Mouse (Mus musculus): Measurements from ENCODE around the gene Vezf1.

The Vezf1 gene

DNA sequence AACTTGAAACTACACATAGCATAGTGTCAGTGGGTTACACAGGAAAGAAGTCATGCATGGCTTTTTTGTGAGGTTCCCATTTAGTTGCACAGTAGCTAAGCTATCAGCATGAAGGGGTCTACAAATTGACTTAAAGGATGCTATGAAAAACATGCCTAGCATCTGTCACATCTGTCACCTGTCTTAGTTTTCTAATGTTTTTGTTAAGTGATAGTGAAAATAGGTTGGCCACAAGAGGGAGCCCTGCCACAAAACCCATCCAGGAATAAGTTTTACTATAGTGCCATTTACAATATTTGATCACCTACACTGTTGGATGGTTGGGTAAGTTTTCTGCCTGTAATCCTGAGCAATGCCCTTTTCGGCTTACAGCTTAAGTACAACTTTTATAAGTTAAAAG lies 13.5 kb upstream of the Vezf1 start:
- DNase-seq (ENCODE audit: low spot score) = peak; percentile 54

DNA sequence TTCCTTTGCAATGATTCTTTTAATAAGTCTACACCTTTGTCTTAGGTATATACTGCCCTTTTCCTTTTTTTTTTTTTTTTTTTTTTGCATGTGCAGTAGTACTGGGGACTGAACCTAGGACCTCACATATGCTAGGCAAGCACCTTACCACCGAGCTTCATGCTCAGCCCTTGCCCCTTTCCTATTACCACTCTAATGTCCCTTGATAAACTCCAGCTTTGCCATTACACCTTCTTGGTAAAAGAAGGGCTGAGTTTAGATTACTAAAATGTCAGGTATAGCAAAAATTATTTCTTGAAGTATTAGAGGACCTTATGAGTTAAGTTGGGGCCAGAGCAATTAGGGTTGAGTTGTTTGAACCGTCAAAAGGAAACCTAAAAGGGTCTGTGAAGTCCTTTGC lies 12.3 kb upstream of the Vezf1 start:
- no peak for DNase-seq (ENCODE audit: low spot score)

DNA sequence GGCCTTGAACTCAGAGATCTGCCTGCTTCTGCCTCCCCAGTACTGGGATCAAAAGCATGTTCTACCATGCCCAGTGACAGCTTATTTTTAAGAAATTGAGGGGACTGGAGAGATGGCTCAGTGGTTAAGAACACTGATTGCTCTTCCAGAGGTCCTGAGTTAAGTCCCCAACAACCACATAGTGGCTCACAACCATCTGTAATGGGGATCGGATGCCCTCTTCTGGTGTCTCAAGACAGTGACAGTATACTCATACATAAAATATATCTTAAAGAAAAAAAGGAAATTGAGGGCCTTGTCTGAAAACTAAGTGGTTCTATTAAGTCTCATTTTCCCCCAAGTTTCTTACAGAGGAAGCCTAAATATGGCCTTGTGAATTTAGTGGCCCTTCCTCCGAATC lies 10.3 kb upstream of the Vezf1 start:
- DNase-seq (ENCODE audit: low spot score) = no peak

DNA sequence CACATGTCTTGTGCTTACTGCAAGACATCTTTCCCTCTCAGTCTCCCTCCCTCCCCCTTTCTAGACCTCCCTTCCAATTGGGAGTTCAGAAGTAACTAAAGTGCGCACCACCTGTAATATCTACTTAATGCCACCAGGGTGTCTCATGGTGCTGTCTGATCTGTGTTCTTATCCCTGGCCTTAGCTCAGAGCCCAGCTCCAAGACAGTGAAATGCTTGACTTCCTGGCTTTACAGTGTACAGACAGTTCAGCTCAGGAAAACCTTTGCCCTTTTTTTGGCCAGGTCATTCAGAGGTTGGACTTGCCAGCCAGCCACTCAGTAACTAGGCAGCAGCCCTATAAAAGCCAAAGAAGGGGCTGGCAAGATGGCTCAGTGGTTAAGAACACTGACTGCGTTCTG lies 8.9 kb upstream of the Vezf1 start:
- peak; percentile 34 for DNase-seq (ENCODE audit: low spot score)

DNA sequence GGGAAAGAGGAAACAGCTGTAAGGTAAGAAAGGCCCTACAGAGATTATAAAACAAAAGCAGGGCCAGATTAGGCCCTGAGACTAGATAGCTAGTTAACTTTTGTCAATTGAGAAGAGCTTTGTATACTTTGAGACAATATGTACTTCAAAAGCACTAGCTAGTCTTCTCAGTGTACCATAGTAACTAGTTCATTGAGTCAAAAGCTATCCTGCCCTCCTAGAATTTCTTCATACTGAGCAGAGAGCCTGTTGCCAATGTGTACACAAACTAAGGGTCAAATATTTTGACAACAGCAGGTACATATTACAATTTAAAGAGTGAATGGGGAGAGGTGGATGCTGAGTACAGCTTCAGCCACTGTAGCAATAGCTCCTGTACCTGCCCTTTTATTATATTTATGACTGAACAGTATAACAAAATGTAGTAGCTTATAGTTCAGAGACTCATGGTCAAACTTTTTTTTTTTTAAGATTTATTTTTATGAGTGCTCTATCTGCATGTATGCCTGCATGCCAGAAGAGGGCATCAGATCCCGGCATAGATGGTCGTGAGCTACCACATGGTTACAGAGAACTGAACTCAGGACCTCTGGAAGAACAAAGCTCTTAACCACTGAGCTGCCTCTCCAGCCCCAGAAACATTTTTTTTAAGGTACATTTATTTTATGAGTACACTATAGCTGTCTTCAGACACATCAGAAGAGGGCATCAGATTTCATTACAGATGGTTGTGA lies 6.0 kb upstream of the Vezf1 start:
- no peak for DNase-seq (ENCODE audit: low spot score)

DNA sequence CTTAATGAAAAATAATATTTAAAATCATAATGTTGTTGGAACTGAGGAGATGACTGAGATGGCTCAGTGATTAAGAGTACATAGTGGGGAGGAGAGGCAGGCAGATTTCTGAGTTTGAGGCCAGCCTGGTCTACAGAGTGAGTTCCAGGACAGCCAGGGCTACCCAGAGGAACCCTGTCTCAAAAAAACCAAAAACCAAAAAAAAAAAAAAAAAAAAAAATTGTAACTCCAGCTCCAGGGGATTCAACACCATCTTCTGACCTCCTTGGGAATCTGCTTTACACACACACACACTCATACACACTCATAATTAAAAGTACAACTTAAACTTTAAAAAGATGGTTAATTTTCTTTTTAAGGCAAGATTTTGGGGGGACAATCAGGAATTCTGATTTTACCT lies 2.3 kb upstream of the Vezf1 start:
- no peak for DNase-seq (ENCODE audit: low spot score)

DNA sequence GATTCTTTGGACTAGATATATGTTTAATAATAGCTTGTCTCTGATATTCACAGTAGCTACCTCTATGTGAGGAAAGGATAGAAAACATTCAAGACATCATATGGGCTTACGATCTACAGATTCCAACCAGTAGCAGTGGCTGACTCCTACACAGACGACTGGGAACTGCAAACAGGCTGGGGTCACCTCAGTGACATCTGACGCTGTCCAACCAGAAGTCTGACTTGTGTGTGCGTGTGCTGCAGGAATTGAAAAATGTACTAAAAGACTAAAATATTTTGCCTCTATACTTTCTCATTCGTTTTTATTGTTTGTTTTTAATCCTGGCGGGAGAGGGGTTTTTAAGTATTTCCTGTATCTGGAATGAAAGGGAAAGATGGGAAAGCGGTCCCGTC lies 891 bp upstream of the Vezf1 start:
- no peak for DNase-seq (ENCODE audit: low spot score)

DNA sequence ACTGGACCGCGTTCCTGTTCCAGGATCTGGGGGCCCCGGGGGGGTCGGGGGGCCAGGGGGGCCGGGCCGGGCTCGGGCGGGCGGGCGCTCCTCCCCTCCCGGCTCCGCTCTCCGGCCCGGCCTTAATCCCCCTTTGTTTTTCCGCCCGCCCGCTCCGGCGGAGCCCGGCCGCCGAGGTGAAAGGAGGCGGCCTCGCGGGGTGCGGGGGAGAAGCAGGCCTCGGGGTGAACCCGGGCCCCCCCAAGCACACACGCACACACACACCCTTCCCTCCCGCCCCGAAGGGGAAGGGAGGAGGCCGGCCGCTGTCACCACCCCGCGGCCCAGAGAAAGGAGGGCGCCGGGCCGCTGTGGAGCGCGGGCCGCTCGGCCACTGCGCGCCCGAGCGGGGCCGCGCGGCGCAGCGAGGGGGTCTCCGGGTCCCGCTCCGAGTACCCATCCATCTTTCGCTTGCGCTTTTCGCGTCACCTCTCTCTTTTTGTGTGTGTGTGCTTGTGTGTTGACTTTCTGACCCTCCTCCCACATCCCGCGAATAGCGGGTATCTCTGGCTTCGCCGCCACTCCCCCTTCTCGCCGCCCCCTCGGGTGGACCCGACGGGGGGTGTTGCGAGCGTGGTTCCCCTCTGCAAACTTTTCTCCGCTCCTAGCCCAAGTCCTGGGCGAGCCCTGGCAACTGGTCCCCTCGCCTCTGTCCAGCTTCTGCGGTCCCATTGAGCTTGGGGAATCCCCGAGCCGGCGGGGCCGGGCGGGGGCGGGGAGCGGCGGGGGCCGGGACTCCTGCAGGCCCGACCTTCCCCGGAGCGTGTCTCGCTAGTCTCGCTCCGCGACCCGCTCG lies 549 bp downstream of the Vezf1 start:
- peak; percentile 72 for DNase-seq (ENCODE audit: low spot score)

DNA sequence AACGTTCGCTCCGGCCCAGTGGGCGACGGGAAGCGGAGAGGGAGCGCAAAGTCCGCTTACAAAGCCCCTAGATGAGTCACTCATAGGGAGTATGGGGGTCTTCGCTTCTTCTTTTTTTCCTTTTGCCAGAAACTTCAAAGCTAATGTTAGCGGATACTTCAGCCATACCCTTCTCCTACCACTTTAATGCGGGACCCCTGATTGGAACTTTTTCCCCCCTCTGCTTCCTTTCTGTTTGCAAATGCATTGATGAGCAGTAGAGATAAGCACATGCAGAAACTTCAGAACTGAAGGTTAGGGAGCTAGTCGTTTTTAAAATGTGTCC lies 1.1 kb downstream of the Vezf1 start:
- no peak for DNase-seq (ENCODE audit: low spot score)

DNA sequence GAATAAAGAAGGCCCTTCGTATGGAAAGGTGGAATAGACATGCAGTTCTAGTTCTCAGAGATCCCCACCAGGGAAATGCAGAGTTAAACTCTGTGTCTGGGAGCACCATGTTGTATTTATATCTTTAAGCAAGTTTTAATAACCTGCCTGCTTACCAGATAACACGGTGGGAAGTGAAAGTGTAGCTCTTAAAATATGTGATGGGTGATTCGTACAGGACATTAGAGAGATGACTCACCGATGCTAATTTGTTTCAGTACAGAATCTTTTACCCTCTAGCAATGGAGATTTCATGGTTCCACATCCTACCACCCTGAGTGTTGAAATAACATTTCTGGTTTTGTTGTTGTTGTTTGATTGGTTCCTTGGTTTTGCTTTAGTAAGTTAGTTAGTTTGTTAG lies 2.3 kb downstream of the Vezf1 start:
- DNase-seq (ENCODE audit: low spot score) = no peak

DNA sequence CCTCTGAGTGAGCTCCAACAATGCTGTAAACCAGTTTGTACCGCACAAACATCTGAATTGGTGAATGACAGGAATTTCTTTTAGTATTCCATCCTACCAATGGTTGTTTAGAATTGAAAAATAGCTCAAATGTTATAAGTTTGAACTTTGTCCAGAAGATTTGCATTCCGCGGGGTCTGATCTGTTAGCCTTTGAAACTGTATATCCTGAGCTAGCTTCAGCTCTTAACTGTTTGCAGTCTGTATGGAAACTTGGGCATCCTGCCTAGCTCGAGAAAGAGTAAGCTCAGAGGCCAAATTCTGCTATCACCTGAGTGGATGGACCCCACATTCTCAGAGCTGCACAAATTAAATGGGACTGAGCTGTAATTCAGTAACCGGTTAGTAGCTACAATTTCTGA lies 3.0 kb downstream of the Vezf1 start:
- DNase-seq (ENCODE audit: low spot score) = no peak

DNA sequence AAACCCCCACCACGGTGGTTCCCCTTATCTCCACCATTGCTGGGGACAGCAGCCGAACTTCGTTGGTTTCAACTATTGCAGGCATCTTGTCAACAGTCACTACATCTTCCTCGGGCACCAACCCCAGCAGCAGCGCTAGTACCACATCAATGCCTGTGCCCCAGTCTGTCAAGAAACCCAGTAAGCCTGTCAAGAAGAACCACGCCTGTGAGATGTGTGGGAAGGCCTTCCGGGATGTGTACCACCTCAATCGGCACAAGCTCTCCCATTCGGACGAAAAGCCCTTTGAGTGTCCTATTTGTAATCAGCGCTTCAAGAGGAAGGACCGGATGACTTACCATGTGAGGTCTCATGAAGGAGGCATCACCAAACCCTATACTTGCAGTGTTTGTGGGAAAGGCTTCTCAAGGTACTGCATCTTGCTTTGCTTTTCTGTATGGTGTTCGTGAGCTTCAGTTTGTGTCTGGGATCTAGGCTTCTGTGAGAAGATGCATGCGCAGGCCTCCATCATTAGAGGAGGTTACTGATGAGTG lies 5.3 kb downstream of the Vezf1 start:
- no peak for DNase-seq (ENCODE audit: low spot score)

DNA sequence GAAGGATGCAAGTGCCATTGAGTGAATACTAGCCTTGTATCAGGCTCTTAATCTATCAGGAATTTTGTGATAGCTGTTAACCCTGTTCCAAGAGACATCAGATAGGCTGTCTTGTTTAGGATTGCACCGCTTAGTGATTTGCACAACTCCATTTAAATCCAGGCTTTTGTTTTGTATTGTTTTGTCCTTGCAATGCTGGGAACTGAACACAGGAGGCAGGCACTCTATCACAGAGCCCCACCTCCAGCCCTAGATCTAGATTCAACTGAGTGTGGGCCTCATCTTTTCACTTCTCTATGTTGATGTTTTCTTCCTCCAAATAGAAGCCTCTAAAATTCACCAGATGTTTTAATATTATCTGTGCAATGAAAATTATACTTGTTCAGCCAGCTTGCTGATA lies 7.6 kb downstream of the Vezf1 start:
- DNase-seq (ENCODE audit: low spot score) = no peak

DNA sequence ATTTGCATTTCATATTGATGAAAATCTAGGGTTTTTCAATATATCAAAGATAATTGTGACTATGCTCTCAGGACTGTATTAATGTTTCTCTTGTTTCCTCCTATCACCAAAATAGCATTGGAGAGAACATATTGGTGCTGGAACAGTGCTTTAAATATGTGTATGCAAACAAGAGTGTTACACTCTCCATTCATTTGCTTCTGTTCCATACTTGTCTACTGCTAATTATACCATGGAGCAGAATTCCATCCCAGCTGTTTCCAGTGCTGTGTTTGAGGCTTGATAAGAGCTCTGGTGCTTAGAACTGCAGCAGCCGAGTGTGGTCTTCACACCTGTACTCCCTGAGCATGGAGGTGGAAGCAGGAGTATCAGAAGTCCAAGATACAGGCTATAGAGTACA lies 8.3 kb downstream of the Vezf1 start:
- DNase-seq (ENCODE audit: low spot score) = no peak

DNA sequence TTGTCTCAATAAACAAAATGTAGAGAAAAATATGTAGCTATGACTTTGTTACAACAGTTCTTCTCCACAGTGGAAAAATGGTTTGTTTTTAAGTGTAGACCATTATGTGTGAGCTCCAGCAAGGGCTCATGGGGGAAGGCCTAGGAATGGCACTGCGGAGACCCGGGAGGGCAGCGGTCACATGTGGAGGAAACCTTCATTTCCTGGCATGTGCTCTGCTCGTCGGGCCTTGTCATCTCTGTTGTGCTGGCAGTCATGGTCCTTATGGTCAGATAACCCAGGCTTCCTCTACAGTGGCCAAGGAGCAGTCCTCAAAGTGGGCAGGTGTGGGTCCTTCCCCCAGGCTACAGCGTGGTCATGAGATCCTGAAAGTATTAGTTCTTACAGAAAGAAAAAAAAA lies 15.6 kb downstream of the Vezf1 start:
- no peak for DNase-seq (ENCODE audit: low spot score)

DNA sequence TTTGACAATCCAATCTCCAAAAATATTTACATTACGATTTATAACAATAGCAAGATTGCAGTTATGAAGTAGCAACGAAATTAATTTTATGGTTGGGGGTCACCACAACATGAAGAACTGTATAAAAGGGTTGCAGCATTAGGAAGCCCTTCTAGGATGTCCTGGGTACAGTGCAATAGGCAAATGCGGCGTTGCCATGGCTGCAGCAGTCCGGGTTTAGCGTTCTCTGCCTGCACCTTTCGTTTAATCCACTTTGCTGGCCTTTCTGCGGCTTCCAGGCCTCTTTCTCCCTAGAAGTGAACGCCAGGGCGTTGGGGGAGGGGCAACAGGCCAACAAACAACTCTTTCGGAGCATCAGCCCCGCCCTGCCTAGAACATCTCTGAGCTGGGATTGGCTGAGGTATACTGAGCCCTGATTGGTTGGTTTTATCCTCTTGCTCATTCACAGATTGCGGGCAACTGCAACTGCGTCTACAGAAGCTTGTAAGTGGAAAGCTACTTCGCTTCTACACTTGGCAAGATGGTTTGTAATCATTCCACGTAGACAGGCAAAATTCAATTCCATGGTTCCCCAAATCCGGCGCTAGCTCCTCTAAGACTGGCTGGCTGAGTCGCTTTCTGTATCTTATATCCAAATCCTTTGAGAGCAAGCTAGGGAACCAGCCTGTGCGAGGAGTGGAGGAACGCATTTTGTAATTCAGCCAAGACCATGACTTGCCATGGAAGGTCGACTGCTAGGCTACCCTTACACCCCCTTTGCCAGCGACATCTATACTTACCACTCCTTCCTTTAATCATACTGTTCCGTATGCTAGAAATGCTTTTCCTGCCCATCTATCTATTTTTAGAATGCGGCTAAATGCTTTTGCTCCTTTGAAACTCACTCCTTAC lies 18.9 kb downstream of the Vezf1 start:
- peak; percentile 93 for DNase-seq (ENCODE audit: low spot score)

DNA sequence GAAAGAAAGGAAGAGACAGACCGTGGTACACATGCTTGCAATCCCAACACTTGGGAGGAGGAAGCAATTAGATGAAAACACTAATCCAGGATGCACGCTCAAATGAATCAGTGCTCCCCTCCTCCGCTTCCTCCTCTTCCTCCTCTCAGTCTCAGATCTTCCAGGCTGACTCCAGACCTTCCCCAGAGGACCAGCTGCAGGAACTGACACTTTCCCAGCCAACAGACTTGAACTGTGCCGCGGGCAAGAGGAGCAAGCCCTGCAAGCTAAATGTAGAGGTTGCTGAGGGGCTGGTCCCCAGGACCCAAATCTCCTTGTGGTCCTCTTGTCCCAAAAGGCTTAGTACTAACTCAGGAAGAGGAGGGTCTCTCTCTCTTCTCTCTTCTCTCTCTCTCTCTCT lies 21.1 kb downstream of the Vezf1 start:
- no peak for DNase-seq (ENCODE audit: low spot score)

DNA sequence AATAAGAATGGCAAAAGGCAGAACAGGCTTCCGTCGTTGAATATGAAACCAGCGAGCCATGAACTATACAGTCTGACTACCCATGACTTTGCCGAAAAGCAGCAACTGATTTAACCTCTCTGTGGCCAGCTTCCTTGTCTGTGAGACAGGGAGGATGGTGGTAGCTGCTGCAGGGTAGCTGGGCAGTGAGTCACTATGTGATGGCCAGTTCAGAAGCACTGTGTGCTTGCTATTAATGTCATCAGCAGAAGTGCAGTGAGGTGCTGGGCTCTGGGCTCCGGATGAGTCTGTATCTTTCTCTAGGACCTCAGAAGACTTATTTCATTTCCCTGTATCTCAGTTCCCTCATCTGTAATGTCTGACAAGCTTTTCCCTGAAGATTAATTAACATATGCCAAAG lies 22.2 kb downstream of the Vezf1 start:
- DNase-seq (ENCODE audit: low spot score) = no peak

DNA sequence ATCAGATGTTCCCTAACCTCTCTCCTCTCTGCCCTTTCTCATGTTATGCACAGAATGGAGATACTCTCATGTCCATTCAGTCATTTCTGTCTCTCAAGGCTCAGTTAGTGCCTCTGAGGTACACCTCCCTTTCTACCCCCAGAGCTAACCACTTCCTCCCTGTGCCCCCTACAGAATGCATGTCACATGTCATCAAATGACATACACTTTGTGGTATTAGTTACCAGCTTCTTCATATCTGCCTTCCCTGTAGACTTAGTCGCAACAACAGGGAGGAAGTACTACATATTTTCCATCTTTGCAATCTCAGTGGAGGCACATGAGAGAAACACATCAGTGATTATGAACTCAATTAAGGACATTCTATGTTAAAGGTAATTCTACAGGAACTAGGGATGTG lies 23.9 kb downstream of the Vezf1 start:
- no peak for DNase-seq (ENCODE audit: low spot score)

DNA sequence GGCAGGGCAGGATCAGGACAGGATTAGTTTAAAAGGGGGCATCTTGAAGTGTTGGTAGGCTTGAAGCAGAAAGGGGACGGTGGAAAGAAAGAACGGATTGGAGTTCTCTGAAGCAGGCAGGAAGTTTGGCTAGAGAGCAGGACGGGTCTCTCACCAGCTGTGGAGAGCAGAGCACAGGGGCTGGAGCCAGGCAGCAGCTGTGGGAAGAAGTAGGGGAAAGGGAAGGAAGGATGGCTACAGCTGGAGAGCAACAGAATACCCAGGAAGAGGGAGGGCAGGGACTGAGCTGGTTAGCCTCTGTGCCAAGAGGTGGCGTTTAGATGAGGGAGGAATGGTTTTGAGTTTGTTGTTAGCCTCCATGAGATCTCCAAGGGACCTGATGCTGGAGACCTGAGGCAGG lies 29.1 kb downstream of the Vezf1 start:
- no peak for DNase-seq (ENCODE audit: low spot score)

DNA sequence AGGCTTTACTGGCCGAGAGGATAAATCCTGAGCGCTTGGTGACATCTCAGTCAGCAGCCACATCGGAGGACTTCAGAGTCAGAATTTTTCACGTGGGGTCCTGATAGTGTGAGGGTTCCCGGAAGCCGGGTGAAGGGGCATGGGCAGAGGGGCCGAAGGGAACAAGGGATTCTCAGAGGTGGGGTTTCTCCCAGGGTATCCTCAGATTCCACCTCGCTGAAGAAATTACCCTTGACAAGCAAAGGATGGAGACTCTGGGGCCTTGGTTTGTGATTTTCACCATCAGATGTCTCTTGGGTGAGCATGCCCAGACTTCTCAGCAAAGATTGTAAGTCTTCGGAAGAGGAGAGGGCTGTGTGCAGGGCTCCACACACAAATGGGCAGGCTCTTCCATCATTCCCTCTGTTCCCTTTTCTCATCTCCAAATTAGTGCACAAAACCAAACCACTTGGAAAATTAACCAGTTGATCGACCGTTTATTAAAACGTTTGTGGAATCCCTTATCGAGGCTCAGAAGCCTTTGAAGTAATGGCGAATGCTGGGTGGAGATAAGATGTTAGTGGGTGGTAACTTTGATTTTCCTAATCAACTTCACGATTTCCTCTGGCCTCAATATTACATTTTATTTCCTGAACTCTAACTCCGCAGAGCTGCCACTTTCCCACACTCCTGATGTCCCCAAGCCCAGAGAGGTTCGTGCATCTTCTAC lies 30.1 kb downstream of the Vezf1 start, which contains the start of gene Cuedc1:
TSS of gene Cuedc1 (plus strand) at position 38 of the 709 bp plus-strand sequence.
- no peak for DNase-seq (ENCODE audit: low spot score)
